Mouse (Mus musculus) skeletal muscle tissue, postnatal 0 days (tissue): Measurements from ENCODE around the gene Alg6. TPM values are rescaled to one million over a fixed set of nuclear protein-coding genes. Genes with fewer than 3 reads are reported as not detected.

Source experiments
- polyA plus RNA-seq: library from polyadenylated mRNA; unstranded; fragments of >200 nt; fragmentation: Nextera tagmentation; extraction: Ambion mirVana; gene quantifications from 2 replicates; pipeline ENCODE4 v1.2.1, GENCODE M21; 2015

The Alg6 gene
- 12.2 and 15.4 TPM in 2 replicates for polyA plus RNA-seq

DNA sequence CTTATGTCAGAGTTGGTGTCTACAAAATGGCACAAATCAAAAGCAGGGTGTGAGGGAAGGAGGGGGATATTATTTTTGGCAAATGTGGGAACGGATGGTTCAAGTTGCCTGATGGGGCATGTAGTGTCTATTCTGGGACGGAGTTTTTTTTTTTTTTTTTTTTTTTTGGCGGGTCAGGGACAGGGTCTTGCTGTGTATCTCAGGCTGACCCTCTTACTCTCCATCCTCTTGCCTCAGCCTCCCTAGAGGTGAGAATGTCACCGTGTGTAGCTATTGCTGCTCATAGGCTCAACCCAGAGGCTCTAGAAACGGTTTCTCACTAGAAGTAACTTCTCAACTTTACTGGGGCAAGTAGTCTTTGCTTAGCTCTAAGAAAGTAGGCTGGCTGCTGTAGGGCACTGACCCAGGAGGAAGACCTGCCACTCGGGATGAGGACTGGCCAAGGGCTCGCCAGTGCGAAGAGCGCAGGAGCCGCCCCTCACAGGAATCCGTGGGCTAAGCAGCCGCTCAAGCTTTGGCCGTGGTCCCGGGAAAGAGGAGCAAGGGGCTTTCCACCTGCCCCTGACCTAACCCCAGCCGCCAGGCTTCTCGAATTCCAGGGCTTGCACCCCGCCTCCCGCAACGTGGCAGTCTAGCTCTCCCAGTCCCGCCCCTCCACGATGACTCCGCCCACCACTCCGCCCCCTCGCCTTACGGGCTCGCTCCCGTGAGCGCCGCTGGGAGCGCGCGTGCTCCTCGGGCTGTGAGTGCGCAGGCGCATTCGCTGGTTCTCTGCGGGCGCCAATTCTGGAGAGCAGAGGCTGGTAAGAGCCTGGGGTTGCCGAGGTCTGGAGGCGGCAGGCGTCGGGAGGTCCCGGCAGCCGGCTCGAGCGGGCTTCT is at the start of gene Alg6:
Gene Alg6 (plus strand): TSS at position 761 of the 879 bp plus-strand sequence.

Other genes with a start within 250 kb of the Alg6 start
- 3.9 and 4.3 TPM in 2 replicates for gene Foxd3, start 59.4 kb upstream of the Alg6 start, polyA plus RNA-seq
- gene Efcab7, start 113.5 kb downstream of the Alg6 start, polyA plus RNA-seq, result 5.7 and 5.9 TPM in 2 replicates
- 484 and 535 TPM in 2 replicates for gene Pgm1, start 213.8 kb downstream of the Alg6 start, polyA plus RNA-seq
- 17.9 and 18.2 TPM in 2 replicates for gene Itgb3bp, start 214.1 kb downstream of the Alg6 start, polyA plus RNA-seq